Mouse (Mus musculus) liver, embryonic 14.5 days (tissue): Measurements from ENCODE around the gene Mpped2. TPM values are rescaled to one million over a fixed set of nuclear protein-coding genes. Genes with fewer than 3 reads are reported as not detected.

Experiments
- ATAC-seq: fragments of 200-750 bp; cut with Nextera tagmentation; 2 replicates; pipeline ENCODE4 v1.8.0; 2017; ENCODE audit warnings: moderate number of reproducible peaks, mild to moderate bottlenecking, moderate library complexity; ENCODE audit not compliant: insufficient read depth
- DNase-seq, 3 experiments: peaks; one replicate each; pipeline ENCODE4 v3.0.0-alpha.2; 2012 to 2013; ENCODE audit warnings: low read depth in 3 of 3, low spot score in 3 of 3
- H3K27ac ChIP-seq: fragments of 300-500 bp; sonication (generic); 2 replicates; pipeline ENCODE4 v1.5.1; 2014; ENCODE audit warnings: moderate library complexity, mild to moderate bottlenecking, control low read depth, inconsistent platforms
- H3K27me3 ChIP-seq: fragments of 300-500 bp; sonication (generic); 2 replicates; pipeline ENCODE4 v1.6.1; 2014; ENCODE audit warnings: mild to moderate bottlenecking, low read length, moderate library complexity; ENCODE audit not compliant: control insufficient read depth, insufficient read depth
- H3K36me3 ChIP-seq: fragments of 300-500 bp; sonication (generic); replicated peaks from 2 replicates; pipeline ENCODE4 v1.6.1; 2014; ENCODE audit warnings: low read depth; ENCODE audit not compliant: control insufficient read depth, insufficient read depth
- H3K4me1 ChIP-seq, 2 experiments: fragments of 200-500 bp in 1 of 2; fragments of 300-500 bp in 1 of 2; sonication (generic) in 1 of 2; replicated peaks; 2 replicates each; pipeline ENCODE4 v1.6.1; 2012 to 2014; ENCODE audit warnings: antibody characterized with exemption in 1 of 2, inconsistent platforms in 1 of 2, low read length in 1 of 2; ENCODE audit not compliant: control insufficient read depth in 2 of 2, insufficient read depth in 2 of 2
- H3K4me2 ChIP-seq: fragments of 300-500 bp; sonication (generic); 2 replicates; pipeline ENCODE4 v1.6.1; 2014; ENCODE audit warnings: low read depth, mild to moderate bottlenecking, control low read depth, moderate library complexity
- H3K4me3 ChIP-seq, 2 experiments: fragments of 200-500 bp in 1 of 2; fragments of 300-500 bp in 1 of 2; sonication (generic) in 1 of 2; 2 replicates each; pipeline ENCODE4 v1.5.1; 2012 to 2014; ENCODE audit warnings: low read depth in 2 of 2, low read length in 2 of 2, mild to moderate bottlenecking in 2 of 2, control low read depth in 1 of 2, inconsistent platforms in 1 of 2, moderate library complexity in 1 of 2; ENCODE audit not compliant: insufficient read depth in 1 of 2
- H3K9ac ChIP-seq: fragments of 300-500 bp; sonication (generic); replicated peaks from 2 replicates; pipeline ENCODE4 v1.6.1; 2014; ENCODE audit warnings: mild to moderate bottlenecking, control low read depth, moderate library complexity
- H3K9me3 ChIP-seq: fragments of 300-500 bp; sonication (generic); 2 replicates; pipeline ENCODE4 v1.6.1; 2016; ENCODE audit warnings: low read length, mixed read lengths; ENCODE audit not compliant: control insufficient read depth
- CTCF ChIP-seq: IDR thresholded peaks from 2 replicates; pipeline ENCODE4 v1.5.1; 2016; ENCODE audit warnings: antibody characterized with exemption, low read depth, control low read depth
- EP300 ChIP-seq: IDR thresholded peaks from 2 replicates; pipeline ENCODE4 v1.6.1; 2016; ENCODE audit warnings: antibody characterized with exemption, low read depth
- WGBS: fragments of 180-500 bp; shearing (Covaris S2); extraction: QIAGEN DNeasy Blood & Tissue Kit; methylation state at CpG from one replicate; pipeline ENCODE4 v1.1.7; 2014; ENCODE audit not compliant: insufficient replicate concordance; 5-methylcytosine and 5-hydroxymethylcytosine counted together
- polyA plus RNA-seq, 2 experiments: library from polyadenylated mRNA; depleted of rRNA in 1 of 2; stranded (reverse) in 1 of 2; unstranded in 1 of 2; fragments of >200 nt; fragmentation: Nextera tagmentation in 1 of 2; extraction: Ambion mirVana in 1 of 2; gene quantifications; 2 replicates each; pipeline versions ENCODE4 v1.2.1 to v1.2.3; 2012 to 2014

Mpped2 gene
- polyA plus RNA-seq, 2 experiments: 0.67 to 0.68 TPM

DNA sequence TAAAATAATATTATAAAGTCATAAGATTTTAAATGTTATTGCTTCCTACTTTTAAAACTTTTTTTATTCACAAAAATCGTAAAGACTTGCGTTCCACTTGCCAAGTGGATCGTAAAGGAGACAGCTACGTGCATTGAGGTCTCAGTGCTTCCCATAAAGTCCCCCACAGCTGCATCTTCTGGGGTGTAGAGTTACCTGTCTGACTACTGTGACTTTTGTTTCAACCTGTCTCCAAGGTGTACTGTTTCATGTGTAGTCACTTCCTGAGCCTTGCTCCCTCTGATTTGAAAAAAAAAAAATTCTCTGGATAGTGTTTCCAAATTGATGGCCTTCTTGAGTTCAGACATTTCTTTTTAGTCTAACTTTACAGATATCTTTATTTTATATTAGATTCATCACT, 29.0 kb downstream of the Mpped2 start:
- H3K9ac ChIP-seq: no peak overlapping the region
- 85% methylated on average over 4 of the region's 4 CpGs for WGBS
- no peaks in the 10 kb centered on the region for H3K27me3 ChIP-seq
- no peaks in the 10 kb centered on the region for H3K4me1 ChIP-seq
- H3K4me3 ChIP-seq: no peak overlapping the region
- H3K36me3 ChIP-seq: no peaks in the 10 kb centered on the region
- H3K9me3 ChIP-seq: no peaks in the 10 kb centered on the region
- no peak for ATAC-seq
- H3K4me2 ChIP-seq: no peak overlapping the region
- TF ChIP-seq CTCF: no peak
- no peak for TF ChIP-seq EP300
- no peak for DNase-seq
- no peak overlapping the region for H3K27ac ChIP-seq

GRCm38 (mm10) chr2:106729951-106730564, 37.0 kb downstream of the Mpped2 start:
- DNase-seq: no peak
- H3K27me3 ChIP-seq: no peaks in the 10 kb centered on the region
- no peak overlapping the region for H3K4me3 ChIP-seq
- no peak overlapping the region for H3K9ac ChIP-seq
- H3K36me3 ChIP-seq: no peaks in the 10 kb centered on the region
- 53% methylated on average over 6 of the region's 6 CpGs for WGBS
- H3K9me3 ChIP-seq: no peaks in the 10 kb centered on the region
- H3K4me1 ChIP-seq: peaks cover 24 to 32% of the 10 kb centered on the region in 2 experiments
- ATAC-seq: no peak
- H3K27ac ChIP-seq: no peak overlapping the region
- TF ChIP-seq EP300 (no peak), CTCF (no peak)
- no peak overlapping the region for H3K4me2 ChIP-seq

DNA sequence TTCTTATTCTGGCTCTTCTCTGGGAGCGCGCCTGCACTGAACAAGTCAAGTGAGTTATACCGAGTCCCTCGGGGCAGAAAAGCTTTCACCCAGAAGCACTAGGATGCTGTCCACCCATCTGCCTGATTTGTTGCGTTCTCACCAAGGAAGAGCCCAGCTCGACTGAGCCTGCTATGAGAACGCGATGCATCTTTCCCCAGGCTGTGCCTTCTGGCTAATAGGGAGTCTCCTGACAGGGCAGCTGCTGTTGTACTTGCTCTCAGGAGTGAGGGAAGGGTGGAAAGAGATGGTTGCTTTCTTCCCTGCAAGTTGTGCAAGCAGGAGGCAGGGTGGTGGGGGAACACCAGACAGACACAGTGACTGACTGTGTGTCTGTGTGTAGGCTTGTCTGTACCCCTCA, 37.5 kb downstream of the Mpped2 start:
- H3K4me3 ChIP-seq: no peak overlapping the region
- 77% methylated on average over 8 of the region's 8 CpGs for WGBS
- no peak overlapping the region for H3K4me2 ChIP-seq
- H3K4me1 ChIP-seq: peaks cover 24 to 37% of the 10 kb centered on the region in 2 experiments
- no peaks in the 10 kb centered on the region for H3K27me3 ChIP-seq
- ATAC-seq: no peak
- H3K9me3 ChIP-seq: no peaks in the 10 kb centered on the region
- DNase-seq: no peak
- TF ChIP-seq EP300: no peak
- no peak for TF ChIP-seq CTCF
- H3K36me3 ChIP-seq: no peaks in the 10 kb centered on the region
- no peak overlapping the region for H3K27ac ChIP-seq
- no peak overlapping the region for H3K9ac ChIP-seq

DNA sequence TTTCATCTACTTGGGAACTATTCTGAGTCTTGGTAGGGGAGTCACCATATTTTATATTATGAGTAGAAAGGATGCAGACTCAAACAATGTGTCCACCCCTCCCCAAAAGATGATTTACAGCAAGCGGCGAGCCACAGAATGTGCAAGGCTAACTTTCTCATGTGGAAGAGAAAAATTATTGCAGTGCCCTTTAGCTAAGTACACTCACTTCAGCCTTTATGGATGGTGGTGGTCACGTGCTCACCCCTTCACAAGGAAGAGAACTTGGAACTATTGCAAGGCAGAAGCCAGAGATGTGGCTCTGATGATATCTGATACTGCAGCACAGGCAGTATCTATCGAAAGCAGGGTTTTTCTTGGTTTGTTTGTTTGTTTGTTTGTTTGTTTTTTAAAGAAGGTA, 38.4 kb downstream of the Mpped2 start:
- H3K4me2 ChIP-seq: no peak overlapping the region
- H3K9me3 ChIP-seq: no peaks in the 10 kb centered on the region
- ATAC-seq (no peak), DNase-seq (no peak)
- TF ChIP-seq CTCF: no peak
- no peak for TF ChIP-seq EP300
- no peaks in the 10 kb centered on the region for H3K27me3 ChIP-seq
- no peak overlapping the region for H3K4me3 ChIP-seq
- H3K36me3 ChIP-seq: no peaks in the 10 kb centered on the region
- whole genome bisulfite sequencing: 55% methylated on average over 4 of the region's 4 CpGs
- H3K4me1 ChIP-seq: peaks cover 24 to 37% of the 10 kb centered on the region in 2 experiments
- H3K27ac ChIP-seq: no peak overlapping the region
- H3K9ac ChIP-seq: no peak overlapping the region

DNA sequence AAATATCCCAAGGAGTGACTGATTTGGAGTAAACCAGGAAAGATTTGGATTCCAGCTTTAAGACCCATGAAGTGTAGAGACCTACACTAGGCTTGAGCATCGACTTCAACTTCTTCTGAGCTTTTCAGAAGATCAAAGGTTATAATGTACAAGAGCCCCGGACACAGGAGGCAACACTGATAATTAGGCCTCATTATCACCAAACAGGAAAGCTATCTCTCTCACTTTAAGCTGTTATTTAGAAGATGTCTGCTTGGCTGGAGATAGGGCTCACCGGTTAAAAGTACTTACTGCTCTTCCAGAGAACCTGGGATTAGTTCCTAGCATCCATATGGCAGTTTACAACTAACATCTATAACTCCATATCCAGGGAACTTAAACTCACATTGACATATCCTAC, 39.1 kb downstream of the Mpped2 start:
- WGBS: 13% methylated on average over 3 of the region's 3 CpGs
- H3K4me3 ChIP-seq: no peak overlapping the region
- H3K4me2 ChIP-seq: no peak overlapping the region
- TF ChIP-seq EP300 (peak; percentile 69), CTCF (no peak)
- H3K9me3 ChIP-seq: no peaks in the 10 kb centered on the region
- no peak overlapping the region for H3K9ac ChIP-seq
- DNase-seq: peak in 1 of 3 experiments; percentile 9
- H3K36me3 ChIP-seq: no peaks in the 10 kb centered on the region
- peaks cover 24 to 37% of the 10 kb centered on the region in 2 experiments for H3K4me1 ChIP-seq
- ATAC-seq: peak; percentile 67
- H3K27me3 ChIP-seq: no peaks in the 10 kb centered on the region
- no peak overlapping the region for H3K27ac ChIP-seq
